Mouse (Mus musculus) heart, embryonic 13.5 days (tissue): Measurements from ENCODE around the gene P2rx4. TPM values are rescaled to one million over a fixed set of nuclear protein-coding genes. Genes with fewer than 3 reads are reported as not detected.

Experiments used
- ATAC-seq: fragments of 200-750 bp; cut with Nextera tagmentation; 2 replicates; pipeline ENCODE4 v1.8.0; 2017; ENCODE audit warnings: moderate TSS enrichment; ENCODE audit not compliant: insufficient number of reproducible peaks, low FRiP score, low TSS enrichment; ENCODE audit errors: extremely low read depth
- H3K27ac ChIP-seq: fragments of 300-500 bp; sonication (generic); replicated peaks from 2 replicates; pipeline ENCODE4 v1.5.1; 2015; ENCODE audit warnings: moderate library complexity, mild to moderate bottlenecking, inconsistent platforms
- H3K27me3 ChIP-seq: fragments of 300-500 bp; sonication (generic); replicated peaks from 2 replicates; pipeline ENCODE4 v1.6.1; 2015; ENCODE audit warnings: mild to moderate bottlenecking, inconsistent platforms
- H3K36me3 ChIP-seq: fragments of 300-500 bp; sonication (generic); 2 replicates; pipeline ENCODE4 v1.6.1; 2015; ENCODE audit warnings: mild to moderate bottlenecking, inconsistent platforms
- H3K4me1 ChIP-seq: fragments of 300-500 bp; sonication (generic); 2 replicates; pipeline ENCODE4 v1.6.1; 2015; ENCODE audit warnings: inconsistent platforms
- H3K4me2 ChIP-seq: fragments of 300-500 bp; sonication (generic); 2 replicates; pipeline ENCODE4 v1.6.1; 2015; ENCODE audit warnings: inconsistent platforms, mild to moderate bottlenecking, moderate library complexity
- H3K4me3 ChIP-seq: fragments of 300-500 bp; sonication (generic); 2 replicates; pipeline ENCODE4 v1.5.1; 2015; ENCODE audit warnings: moderate library complexity, mild to moderate bottlenecking, inconsistent platforms
- H3K9ac ChIP-seq: fragments of 300-500 bp; sonication (generic); 2 replicates; pipeline ENCODE4 v1.6.1; 2015; ENCODE audit warnings: inconsistent platforms, mild to moderate bottlenecking, moderate library complexity
- H3K9me3 ChIP-seq: fragments of 300-500 bp; sonication (generic); 2 replicates; pipeline ENCODE4 v1.6.1; 2016; ENCODE audit warnings: inconsistent platforms
- WGBS: fragments of 180-500 bp; shearing (Covaris S2); methylation state at CpG from one replicate; pipeline ENCODE4 v1.1.7; 2015; ENCODE audit warnings: mixed read lengths; 5-methylcytosine and 5-hydroxymethylcytosine counted together
- polyA plus RNA-seq: library from polyadenylated mRNA; unstranded; fragments of >200 nt; fragmentation: Nextera tagmentation; extraction: Ambion mirVana; gene quantifications from 2 replicates; pipeline ENCODE4 v1.2.1, GENCODE M21; 2015

The P2rx4 gene
- polyA plus RNA-seq, 1 experiment from 2014 or later, result 14.4 TPM

DNA sequence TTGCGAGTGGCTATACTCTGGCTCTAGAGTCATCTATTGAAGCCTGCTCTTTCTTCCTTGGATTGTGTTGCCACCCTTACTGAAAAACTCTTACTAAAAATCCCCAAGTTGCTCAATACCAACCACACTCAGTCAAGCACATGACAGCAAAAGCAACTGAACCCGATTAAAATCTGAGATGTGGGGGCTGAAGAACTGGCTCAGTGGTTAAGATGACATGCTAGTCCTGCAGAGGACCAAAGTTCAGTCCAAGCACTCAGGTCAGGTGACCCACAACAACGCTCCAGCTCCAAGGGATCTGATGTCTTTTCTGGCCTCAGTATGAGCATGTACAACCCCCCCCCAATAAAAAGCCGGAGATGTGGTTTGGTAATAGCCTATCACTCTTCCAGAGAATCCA is 2.8 kb upstream of the P2rx4 start:
- Histone ChIP-seq H3K27ac (no peak overlapping the region), H3K4me1 (peaks cover 37% of the 10 kb centered on the region), H3K9ac (no peak overlapping the region), H3K9me3 (no peaks in the 10 kb centered on the region), H3K4me3 (no peak overlapping the region), H3K36me3 (no peaks in the 10 kb centered on the region), H3K4me2 (no peak overlapping the region), H3K27me3 (no peaks in the 10 kb centered on the region)
- no peak for ATAC-seq
- 72% methylated on average over 4 of the region's 4 CpGs for WGBS

DNA sequence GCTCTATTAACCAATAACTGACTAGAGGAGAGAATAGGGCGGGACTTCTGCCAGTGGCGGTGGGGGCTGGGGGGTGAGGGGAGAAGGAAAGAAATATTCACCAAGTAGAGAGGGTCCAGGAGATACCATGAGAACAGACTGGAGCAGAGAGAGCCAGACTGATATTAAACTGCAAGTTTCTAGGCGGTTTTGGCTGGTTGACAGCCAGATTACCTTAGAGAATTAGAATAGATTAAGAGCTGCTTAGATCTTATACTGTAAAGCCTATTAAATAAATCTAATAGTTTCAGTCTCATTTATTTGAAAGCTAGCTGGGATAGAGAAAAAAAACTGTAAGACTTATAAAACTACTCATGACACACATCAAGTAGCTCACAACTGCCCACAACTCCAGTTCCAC is 2.2 kb upstream of the P2rx4 start:
- peaks cover 35% of the 10 kb centered on the region for H3K4me1 ChIP-seq
- H3K4me2 ChIP-seq, result no peak overlapping the region
- ATAC-seq, result no peak
- no peak overlapping the region for H3K4me3 ChIP-seq
- 70% methylated on average over 3 of the region's 3 CpGs for WGBS
- no peak overlapping the region for H3K27ac ChIP-seq
- no peaks in the 10 kb centered on the region for H3K27me3 ChIP-seq
- H3K9me3 ChIP-seq, result no peaks in the 10 kb centered on the region
- no peak overlapping the region for H3K9ac ChIP-seq
- H3K36me3 ChIP-seq, result no peaks in the 10 kb centered on the region

DNA sequence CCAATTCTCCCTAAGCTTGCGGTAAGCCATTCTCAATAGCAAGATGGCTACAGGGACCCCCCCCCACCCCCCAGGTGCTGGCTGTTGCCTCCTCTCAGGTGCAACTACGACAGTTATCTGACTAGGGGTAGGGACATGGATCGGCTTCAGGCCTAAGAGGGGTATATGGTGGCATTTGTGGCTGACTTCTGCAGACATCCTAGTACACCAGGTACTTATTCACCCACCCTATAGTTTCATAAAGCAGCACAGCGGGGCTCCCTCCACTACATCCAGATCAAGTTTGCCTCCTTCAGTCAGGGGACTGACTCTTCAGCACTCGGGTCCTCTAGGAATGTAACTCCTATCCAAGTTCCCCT is 448 bp upstream of the P2rx4 start:
- Histone ChIP-seq H3K27me3 (no peaks in the 10 kb centered on the region), H3K4me1 (peaks cover 26% of the 10 kb centered on the region), H3K9me3 (no peaks in the 10 kb centered on the region), H3K36me3 (no peaks in the 10 kb centered on the region), H3K4me2 (peak overlapping the region; percentile 72), H3K9ac (peak overlapping the region; percentile 85), H3K4me3 (peak overlapping the region; percentile 67), H3K27ac (peak overlapping the region; percentile 88)
- 37% methylated on average over 5 of the region's 5 CpGs for WGBS
- ATAC-seq, result no peak

DNA sequence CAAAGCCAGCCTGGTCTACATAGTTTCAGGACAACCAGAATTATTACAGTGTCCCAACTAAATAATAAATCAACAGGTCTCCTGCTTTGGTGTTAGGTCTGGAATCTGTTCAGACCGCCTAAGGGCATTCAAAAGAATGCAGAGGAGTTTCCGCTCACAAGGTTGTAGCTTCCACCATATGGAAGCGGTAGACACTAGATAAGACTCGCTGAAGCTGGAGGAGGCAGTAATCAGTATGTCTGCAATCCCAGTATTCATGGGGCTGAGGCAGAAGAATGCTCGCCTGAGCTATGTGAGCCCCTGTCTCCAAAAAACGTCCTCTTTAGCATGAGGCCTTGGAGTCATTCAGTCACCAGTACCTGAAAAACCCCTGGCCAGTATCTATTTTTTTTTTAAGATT is 1.5 kb downstream of the P2rx4 start:
- Histone ChIP-seq H3K4me1 (peaks cover 26% of the 10 kb centered on the region), H3K27me3 (no peaks in the 10 kb centered on the region), H3K27ac (peak overlapping the region; percentile 88; the same call in 1 of the 2 replicates), H3K9ac (no peak overlapping the region), H3K36me3 (no peaks in the 10 kb centered on the region), H3K4me3 (no peak overlapping the region), H3K4me2 (peak overlapping the region; percentile 72), H3K9me3 (0 out of 2 replicates have a peak, but pooled peaks cover 4% of the 10 kb centered on the region)
- no peak for ATAC-seq
- WGBS, result 41% methylated on average over 6 of the region's 6 CpGs

GRCm38 (mm10) chr5:122715723-122716122 is 8.4 kb downstream of the P2rx4 start:
- no peak overlapping the region for H3K9ac ChIP-seq
- no peaks in the 10 kb centered on the region for H3K27me3 ChIP-seq
- ATAC-seq, result no peak
- H3K4me3 ChIP-seq, result no peak overlapping the region
- H3K9me3 ChIP-seq, result 0 out of 2 replicates have a peak, but pooled peaks cover 4% of the 10 kb centered on the region
- peaks cover 3% of the 10 kb centered on the region; the same call in 1 of the 2 replicates for H3K4me1 ChIP-seq
- WGBS, result 72% methylated on average over 1 of the region's 1 CpGs
- no peak overlapping the region for H3K27ac ChIP-seq
- peaks cover 40% of the 10 kb centered on the region for H3K36me3 ChIP-seq
- no peak overlapping the region for H3K4me2 ChIP-seq

- Histone ChIP-seq H3K4me2 (no peak overlapping the region), H3K4me1 (peaks cover 3% of the 10 kb centered on the region; the same call in 1 of the 2 replicates), H3K4me3 (no peak overlapping the region), H3K27ac (no peak overlapping the region), H3K27me3 (no peaks in the 10 kb centered on the region), H3K9me3 (0 out of 2 replicates have a peak, but pooled peaks cover 4% of the 10 kb centered on the region), H3K9ac (no peak overlapping the region), H3K36me3 (peaks cover 40% of the 10 kb centered on the region)
- WGBS, result 95% methylated on average over 2 of the region's 2 CpGs
- ATAC-seq, result no peak
Measured at GRCm38 (mm10) chr5:122716793-122717192, 9.4 kb downstream of the P2rx4 start.

GRCm38 (mm10) chr5:122718400-122718799 is 11.1 kb downstream of the P2rx4 start:
- H3K9ac ChIP-seq, result no peak overlapping the region
- no peak overlapping the region for H3K27ac ChIP-seq
- no peak for ATAC-seq
- no peak overlapping the region for H3K4me3 ChIP-seq
- no peak overlapping the region for H3K4me2 ChIP-seq
- H3K36me3 ChIP-seq, result peaks cover 49% of the 10 kb centered on the region
- 62% methylated on average over 7 of the region's 7 CpGs for WGBS
- H3K9me3 ChIP-seq, result 0 out of 2 replicates have a peak, but pooled peaks cover 4% of the 10 kb centered on the region
- H3K4me1 ChIP-seq, result peaks cover 3% of the 10 kb centered on the region; the same call in 1 of the 2 replicates
- H3K27me3 ChIP-seq, result no peaks in the 10 kb centered on the region

DNA sequence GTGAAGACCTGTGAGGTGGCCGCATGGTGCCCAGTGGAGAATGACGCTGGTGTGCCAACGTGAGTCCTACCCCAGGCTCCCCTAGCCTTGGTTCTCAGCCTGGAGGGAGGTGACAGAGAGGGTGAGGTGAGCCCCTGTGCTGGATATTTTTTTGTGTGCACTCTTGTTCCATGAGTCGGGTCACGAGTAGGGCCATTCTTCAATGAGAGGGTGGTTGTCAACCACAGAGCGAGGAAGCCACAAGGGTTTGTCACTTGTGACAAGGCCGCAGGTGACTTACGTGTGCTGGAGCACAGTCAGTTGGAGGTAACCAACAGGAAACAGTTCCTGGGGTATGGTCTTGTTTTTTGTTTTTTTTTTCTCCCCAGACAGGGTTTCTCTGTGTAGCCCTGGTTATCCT is 11.8 kb downstream of the P2rx4 start:
- Histone ChIP-seq H3K9ac (no peak overlapping the region), H3K4me2 (no peak overlapping the region), H3K4me3 (no peak overlapping the region), H3K4me1 (peaks cover 3% of the 10 kb centered on the region; the same call in 1 of the 2 replicates), H3K27me3 (no peaks in the 10 kb centered on the region), H3K27ac (no peak overlapping the region), H3K9me3 (0 out of 2 replicates have a peak, but pooled peaks cover 6% of the 10 kb centered on the region), H3K36me3 (peaks cover 50% of the 10 kb centered on the region)
- no peak for ATAC-seq
- whole genome bisulfite sequencing, result 86% methylated on average over 8 of the region's 8 CpGs

GRCm38 (mm10) chr5:122725453-122725852 is 18.1 kb downstream of the P2rx4 start:
- Histone ChIP-seq H3K27ac (no peak overlapping the region), H3K4me3 (no peak overlapping the region), H3K4me1 (peaks cover 5% of the 10 kb centered on the region; the same call in 1 of the 2 replicates), H3K9ac (no peak overlapping the region), H3K9me3 (0 out of 2 replicates have a peak, but pooled peaks cover 6% of the 10 kb centered on the region), H3K4me2 (no peak overlapping the region), H3K27me3 (no peaks in the 10 kb centered on the region), H3K36me3 (peaks cover 27% of the 10 kb centered on the region)
- ATAC-seq, result no peak
- 79% methylated on average over 13 of the region's 13 CpGs for WGBS

GRCm38 (mm10) chr5:122726068-122726467 is 18.7 kb downstream of the P2rx4 start:
- no peak overlapping the region for H3K4me2 ChIP-seq
- no peak for ATAC-seq
- no peak overlapping the region for H3K4me3 ChIP-seq
- peaks cover 8% of the 10 kb centered on the region; the same call in 1 of the 2 replicates for H3K4me1 ChIP-seq
- H3K27me3 ChIP-seq, result no peaks in the 10 kb centered on the region
- peaks cover 32% of the 10 kb centered on the region for H3K36me3 ChIP-seq
- 17% methylated on average over 7 of the region's 7 CpGs for WGBS
- no peak overlapping the region for H3K9ac ChIP-seq
- no peak overlapping the region for H3K27ac ChIP-seq
- H3K9me3 ChIP-seq, result 0 out of 2 replicates have a peak, but pooled peaks cover 6% of the 10 kb centered on the region

DNA sequence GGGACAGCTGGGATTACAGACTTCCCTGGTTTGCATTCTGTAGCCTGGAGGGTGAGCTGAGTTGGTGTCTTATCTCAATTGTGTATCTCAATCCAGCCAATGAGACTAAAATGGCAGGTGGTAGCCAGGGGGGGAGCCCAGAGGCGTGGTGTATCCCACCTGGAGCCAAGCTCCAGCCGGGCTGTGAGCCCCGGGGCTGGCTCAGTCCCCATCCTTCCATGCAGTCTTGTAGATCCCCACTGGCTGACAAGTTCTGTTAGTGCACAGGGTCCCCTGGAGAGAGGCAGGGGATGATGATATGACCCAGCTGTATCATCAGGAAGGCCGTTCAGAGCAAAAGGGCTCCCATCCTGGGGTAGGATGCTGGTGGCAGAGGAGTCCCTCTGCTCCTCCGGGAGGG is 19.3 kb downstream of the P2rx4 start:
- Histone ChIP-seq H3K27ac (no peak overlapping the region), H3K4me3 (no peak overlapping the region), H3K4me1 (peaks cover 11% of the 10 kb centered on the region), H3K4me2 (no peak overlapping the region), H3K9me3 (0 out of 2 replicates have a peak, but pooled peaks cover 6% of the 10 kb centered on the region), H3K27me3 (no peaks in the 10 kb centered on the region), H3K36me3 (peaks cover 32% of the 10 kb centered on the region), H3K9ac (no peak overlapping the region)
- 67% methylated on average over 5 of the region's 5 CpGs for WGBS
- ATAC-seq, result no peak

DNA sequence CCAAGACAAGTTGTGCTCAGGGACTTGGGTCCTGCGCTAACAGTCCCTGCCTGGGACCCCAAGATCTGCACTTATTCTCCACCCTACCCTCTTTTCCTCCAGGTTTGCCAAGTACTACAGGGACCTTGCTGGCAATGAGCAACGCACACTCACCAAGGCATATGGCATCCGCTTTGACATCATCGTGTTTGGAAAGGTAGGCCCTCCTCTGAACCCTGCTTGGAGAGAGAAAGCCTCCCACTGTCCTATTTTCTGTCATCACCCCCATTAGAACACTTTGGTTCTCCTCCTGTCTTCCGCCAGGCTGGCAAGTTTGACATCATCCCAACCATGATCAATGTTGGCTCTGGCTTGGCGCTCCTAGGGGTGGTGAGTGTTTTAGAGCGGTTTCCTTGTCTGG is 19.8 kb downstream of the P2rx4 start:
- H3K27ac ChIP-seq, result no peak overlapping the region

More for the DNA sequence above, 19.8 kb downstream of the P2rx4 start:
- Histone ChIP-seq H3K27me3 (no peaks in the 10 kb centered on the region), H3K9me3 (0 out of 2 replicates have a peak, but pooled peaks cover 6% of the 10 kb centered on the region), H3K36me3 (peaks cover 32% of the 10 kb centered on the region), H3K4me3 (no peak overlapping the region), H3K4me1 (peaks cover 16% of the 10 kb centered on the region), H3K4me2 (no peak overlapping the region), H3K9ac (no peak overlapping the region)
- ATAC-seq, result no peak
- WGBS, result 91% methylated on average over 7 of the region's 7 CpGs
